Mouse (Mus musculus): ENCODE data around the gene Rbpjl. TPM values are rescaled to one million over a fixed set of nuclear protein-coding genes. Genes with fewer than 3 reads are reported as not detected.

The Rbpjl gene
- polyA plus RNA-seq, 1 experiment from 2014 or later: 16.8 TPM

DNA sequence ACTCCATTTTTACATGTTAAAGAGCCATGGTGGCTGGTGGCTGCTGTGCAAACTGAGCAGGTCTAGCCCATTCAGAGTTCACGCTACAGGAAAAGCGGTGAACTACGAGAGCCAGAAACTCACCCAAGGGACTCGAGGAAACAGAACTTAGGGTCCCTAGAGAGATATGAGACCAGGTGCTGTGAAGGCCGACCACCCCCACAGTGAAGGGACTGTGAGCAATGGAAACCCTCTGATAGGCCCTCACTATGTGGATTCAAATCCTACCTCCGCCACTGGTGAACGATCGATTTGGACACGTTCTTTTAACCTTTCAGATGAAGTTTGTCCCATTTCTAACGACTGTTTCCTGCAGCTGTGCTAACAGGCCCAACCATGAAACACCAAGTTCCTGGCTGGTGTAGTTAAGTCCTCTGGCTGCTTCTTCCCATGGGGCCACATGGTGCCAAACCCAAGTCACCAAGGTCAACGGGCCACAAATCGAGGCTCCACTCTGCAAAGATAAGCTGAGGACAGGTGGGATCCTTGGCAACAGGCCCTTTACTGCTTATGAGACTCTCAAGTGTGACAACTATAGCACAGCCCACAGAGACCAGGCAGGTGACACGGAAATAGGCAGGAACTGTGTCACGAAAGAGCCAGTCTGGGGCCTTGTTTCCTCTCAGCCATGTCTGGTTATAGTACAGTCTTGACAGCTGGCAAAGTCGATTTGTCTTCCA lies 19.9 kb downstream of the Rbpjl start:
- Histone ChIP-seq H3K9ac (ENCODE audit: low read length) (no peak overlapping the region), H3K27me3 (ENCODE audit: control insufficient read depth, insufficient read depth, low read depth, low read length) (no peaks in the 10 kb centered on the region), H3K27ac (ENCODE audit: low read length) (no peak overlapping the region), H3K4me2 (ENCODE audit: low read depth, low read length) (no peak overlapping the region), H3K4me3 (ENCODE audit: low read length) (no peak overlapping the region), H3K9me3 (ENCODE audit: control insufficient read depth, low read length) (no peaks in the 10 kb centered on the region), H3K4me1 (replicated peaks; ENCODE audit: control insufficient read depth, insufficient read depth, low read length) (peaks cover 5% of the 10 kb centered on the region; the same call in 1 of the 2 replicates), H3K36me3 (ENCODE audit: control insufficient read depth, insufficient read depth, low read length) (peaks cover 15% of the 10 kb centered on the region)
- no peak for ATAC-seq (ENCODE audit: low read depth)
- WGBS: 77% methylated on average over 15 of the region's 15 CpGs

- Histone ChIP-seq H3K4me2 (ENCODE audit: low read depth, low read length) (no peak overlapping the region), H3K9ac (ENCODE audit: low read length) (no peak overlapping the region), H3K4me3 (ENCODE audit: low read length) (no peak overlapping the region), H3K36me3 (ENCODE audit: control insufficient read depth, insufficient read depth, low read length) (peaks cover 15% of the 10 kb centered on the region), H3K4me1 (replicated peaks; ENCODE audit: control insufficient read depth, insufficient read depth, low read length) (peaks cover 2% of the 10 kb centered on the region; the same call in 1 of the 2 replicates), H3K27ac (ENCODE audit: low read length) (no peak overlapping the region), H3K9me3 (ENCODE audit: control insufficient read depth, low read length) (no peaks in the 10 kb centered on the region), H3K27me3 (ENCODE audit: control insufficient read depth, insufficient read depth, low read depth, low read length) (no peaks in the 10 kb centered on the region)
- 74% methylated on average over 11 of the region's 11 CpGs for WGBS
- no peak for ATAC-seq (ENCODE audit: low read depth)
These were observed 20.5 kb downstream of the Rbpjl start for GRCm38 (mm10) chr2:164423464-164423863.

GRCm38 (mm10) chr2:164424406-164424805 lies 21.5 kb downstream of the Rbpjl start:
- H3K9ac ChIP-seq (ENCODE audit: low read length): no peak overlapping the region
- H3K4me3 ChIP-seq (ENCODE audit: low read length): no peak overlapping the region
- H3K27ac ChIP-seq (ENCODE audit: low read length): no peak overlapping the region
- no peaks in the 10 kb centered on the region for H3K9me3 ChIP-seq (ENCODE audit: control insufficient read depth, low read length)
- WGBS: 87% methylated on average over 8 of the region's 8 CpGs
- no peaks in the 10 kb centered on the region for H3K4me1 ChIP-seq (replicated peaks; ENCODE audit: control insufficient read depth, insufficient read depth, low read length)
- H3K27me3 ChIP-seq (ENCODE audit: control insufficient read depth, insufficient read depth, low read depth, low read length): no peaks in the 10 kb centered on the region
- no peak for ATAC-seq (ENCODE audit: low read depth)
- peaks cover 19% of the 10 kb centered on the region for H3K36me3 ChIP-seq (ENCODE audit: control insufficient read depth, insufficient read depth, low read length)
- H3K4me2 ChIP-seq (ENCODE audit: low read depth, low read length): no peak overlapping the region

DNA sequence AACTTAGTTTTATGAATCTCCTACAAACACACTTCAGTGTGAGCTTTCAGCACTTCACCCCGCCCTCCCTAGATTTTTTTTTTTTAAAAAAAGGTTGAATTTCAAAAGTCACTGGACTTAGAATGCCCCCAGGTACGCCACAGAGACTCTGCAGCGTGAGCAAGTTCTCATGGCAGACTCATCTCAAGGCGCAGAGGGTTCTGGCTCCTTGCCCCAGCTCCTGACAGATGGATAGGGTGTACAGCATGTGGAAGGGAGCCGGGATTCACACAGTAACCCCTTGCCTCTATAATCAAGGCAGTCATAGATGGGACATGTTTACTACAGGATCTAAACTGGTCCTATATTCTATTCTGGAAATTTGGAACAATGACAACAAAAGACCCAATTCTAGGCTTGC lies 22.5 kb downstream of the Rbpjl start:
- H3K36me3 ChIP-seq (ENCODE audit: control insufficient read depth, insufficient read depth, low read length): peaks cover 21% of the 10 kb centered on the region
- H3K4me2 ChIP-seq (ENCODE audit: low read depth, low read length): no peak overlapping the region
- no peaks in the 10 kb centered on the region for H3K9me3 ChIP-seq (ENCODE audit: control insufficient read depth, low read length)
- no peak for ATAC-seq (ENCODE audit: low read depth)
- peaks cover 4% of the 10 kb centered on the region for H3K4me1 ChIP-seq (replicated peaks; ENCODE audit: control insufficient read depth, insufficient read depth, low read length)
- H3K9ac ChIP-seq (ENCODE audit: low read length): no peak overlapping the region
- no peak overlapping the region for H3K4me3 ChIP-seq (ENCODE audit: low read length)
- no peak overlapping the region for H3K27ac ChIP-seq (ENCODE audit: low read length)
- H3K27me3 ChIP-seq (ENCODE audit: control insufficient read depth, insufficient read depth, low read depth, low read length): no peaks in the 10 kb centered on the region
- WGBS: 68% methylated on average over 5 of the region's 5 CpGs

DNA sequence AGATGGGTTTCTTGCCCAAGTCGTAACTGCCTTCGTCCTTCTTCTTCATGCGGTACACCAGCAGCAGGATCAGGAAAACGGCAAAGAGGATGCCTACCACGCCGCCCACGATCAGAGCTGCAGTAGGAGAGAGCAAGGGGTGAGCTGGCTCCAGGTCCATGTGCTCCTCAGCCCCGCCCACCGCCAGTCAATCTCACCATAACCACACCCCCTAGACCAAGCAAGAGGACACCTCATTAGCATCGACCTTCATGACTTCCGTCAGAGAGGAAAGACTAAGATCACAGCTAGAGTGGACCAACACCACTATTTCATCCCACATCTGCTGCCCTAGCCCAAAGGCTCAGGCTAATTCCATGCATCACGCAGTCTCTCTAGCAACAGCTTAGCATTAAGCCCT lies 23.2 kb downstream of the Rbpjl start:
- H3K27ac ChIP-seq (ENCODE audit: low read length): no peak overlapping the region
- H3K4me2 ChIP-seq (ENCODE audit: low read depth, low read length): no peak overlapping the region
- H3K27me3 ChIP-seq (ENCODE audit: control insufficient read depth, insufficient read depth, low read depth, low read length): no peaks in the 10 kb centered on the region
- 26% methylated on average over 12 of the region's 12 CpGs for WGBS
- H3K4me1 ChIP-seq (replicated peaks; ENCODE audit: control insufficient read depth, insufficient read depth, low read length): peaks cover 11% of the 10 kb centered on the region
- no peak overlapping the region for H3K4me3 ChIP-seq (ENCODE audit: low read length)
- H3K36me3 ChIP-seq (ENCODE audit: control insufficient read depth, insufficient read depth, low read length): peaks cover 21% of the 10 kb centered on the region
- H3K9me3 ChIP-seq (ENCODE audit: control insufficient read depth, low read length): no peaks in the 10 kb centered on the region
- ATAC-seq (ENCODE audit: low read depth): no peak; the same call in 1 of the 2 replicates
- H3K9ac ChIP-seq (ENCODE audit: low read length): no peak overlapping the region

- 78% methylated on average over 5 of the region's 5 CpGs for WGBS
- Histone ChIP-seq H3K4me2 (ENCODE audit: low read depth, low read length) (no peak overlapping the region), H3K36me3 (ENCODE audit: control insufficient read depth, insufficient read depth, low read length) (peaks cover 21% of the 10 kb centered on the region), H3K4me1 (replicated peaks; ENCODE audit: control insufficient read depth, insufficient read depth, low read length) (peaks cover 19% of the 10 kb centered on the region), H3K27me3 (ENCODE audit: control insufficient read depth, insufficient read depth, low read depth, low read length) (no peaks in the 10 kb centered on the region), H3K4me3 (ENCODE audit: low read length) (no peak overlapping the region), H3K9me3 (ENCODE audit: control insufficient read depth, low read length) (no peaks in the 10 kb centered on the region), H3K27ac (ENCODE audit: low read length) (no peak overlapping the region), H3K9ac (ENCODE audit: low read length) (no peak overlapping the region)
- no peak for ATAC-seq (ENCODE audit: low read depth)
These were observed 24.0 kb downstream of the Rbpjl start for GRCm38 (mm10) chr2:164426952-164427351.

DNA sequence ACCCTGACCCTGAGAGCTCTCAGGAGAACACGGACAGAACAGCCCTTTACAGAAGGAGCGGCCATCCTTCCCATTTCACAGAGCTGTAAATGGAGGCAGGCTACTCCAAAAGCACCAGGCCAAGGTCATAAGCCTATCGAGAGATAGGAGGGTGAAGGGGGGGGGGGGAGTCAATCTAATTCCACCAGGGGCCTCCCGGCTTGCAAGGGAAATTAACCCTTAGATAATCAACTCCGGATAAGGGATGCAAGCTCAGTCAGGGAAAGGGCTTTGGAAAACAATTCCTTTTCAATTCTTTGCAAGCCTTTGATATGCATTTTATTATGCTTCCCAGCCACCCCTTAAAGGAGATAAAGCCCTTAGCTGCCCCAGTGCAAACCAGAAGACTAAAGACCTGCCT lies 25.5 kb downstream of the Rbpjl start:
- H3K4me2 ChIP-seq (ENCODE audit: low read depth, low read length): no peak overlapping the region
- peaks cover 21% of the 10 kb centered on the region for H3K36me3 ChIP-seq (ENCODE audit: control insufficient read depth, insufficient read depth, low read length)
- H3K9me3 ChIP-seq (ENCODE audit: control insufficient read depth, low read length): no peaks in the 10 kb centered on the region
- no peak overlapping the region for H3K9ac ChIP-seq (ENCODE audit: low read length)
- H3K27me3 ChIP-seq (ENCODE audit: control insufficient read depth, insufficient read depth, low read depth, low read length): no peaks in the 10 kb centered on the region
- no peak overlapping the region for H3K4me3 ChIP-seq (ENCODE audit: low read length)
- WGBS: 50% methylated on average over 5 of the region's 5 CpGs
- peaks cover 34% of the 10 kb centered on the region for H3K4me1 ChIP-seq (replicated peaks; ENCODE audit: control insufficient read depth, insufficient read depth, low read length)
- no peak for ATAC-seq (ENCODE audit: low read depth)
- no peak overlapping the region for H3K27ac ChIP-seq (ENCODE audit: low read length)

DNA sequence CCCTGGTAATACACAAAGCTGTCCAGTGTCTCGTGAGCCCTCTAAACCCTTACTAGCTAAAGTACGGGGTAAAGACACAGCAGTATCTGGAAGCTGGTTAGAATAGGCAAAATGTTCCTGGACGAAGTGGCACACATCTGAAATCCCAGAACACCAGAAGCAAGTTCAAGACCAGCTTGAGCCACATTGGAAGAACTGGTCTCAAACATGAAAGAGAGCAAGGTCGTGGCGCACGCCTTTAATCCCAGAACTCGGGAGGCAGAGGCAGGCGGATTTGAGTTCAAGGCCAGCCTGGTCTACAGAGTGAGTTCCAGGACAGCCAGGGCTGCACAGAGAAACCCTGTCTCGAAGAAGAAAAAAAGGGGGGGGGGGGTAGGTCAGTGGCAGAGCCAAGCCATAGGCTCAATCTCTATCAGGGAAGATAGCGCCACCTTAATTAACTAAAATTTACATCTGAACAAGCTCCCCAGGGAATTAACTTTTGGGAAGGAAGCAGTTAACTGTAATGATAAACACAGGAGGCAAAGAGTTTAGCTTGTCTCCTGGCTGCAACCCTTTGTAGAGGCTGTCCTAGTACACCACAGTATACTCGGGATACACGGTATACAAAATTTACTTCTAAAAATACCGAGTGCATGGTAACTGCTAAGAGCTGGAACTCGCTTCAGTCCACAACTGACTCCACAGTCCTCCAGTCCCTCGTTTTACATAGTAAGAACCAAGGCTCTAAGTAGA lies 27.1 kb downstream of the Rbpjl start:
- Histone ChIP-seq H3K4me3 (ENCODE audit: low read length) (no peak overlapping the region), H3K27ac (ENCODE audit: low read length) (peak overlapping the region; percentile 59), H3K36me3 (ENCODE audit: control insufficient read depth, insufficient read depth, low read length) (peaks cover 9% of the 10 kb centered on the region), H3K9ac (ENCODE audit: low read length) (no peak overlapping the region; the same call in 1 of the 2 replicates), H3K9me3 (ENCODE audit: control insufficient read depth, low read length) (no peaks in the 10 kb centered on the region), H3K4me2 (ENCODE audit: low read depth, low read length) (no peak overlapping the region), H3K4me1 (replicated peaks; ENCODE audit: control insufficient read depth, insufficient read depth, low read length) (peaks cover 44% of the 10 kb centered on the region), H3K27me3 (ENCODE audit: control insufficient read depth, insufficient read depth, low read depth, low read length) (no peaks in the 10 kb centered on the region)
- 56% methylated on average over 15 of the region's 15 CpGs for WGBS
- ATAC-seq (ENCODE audit: low read depth): no peak

DNA sequence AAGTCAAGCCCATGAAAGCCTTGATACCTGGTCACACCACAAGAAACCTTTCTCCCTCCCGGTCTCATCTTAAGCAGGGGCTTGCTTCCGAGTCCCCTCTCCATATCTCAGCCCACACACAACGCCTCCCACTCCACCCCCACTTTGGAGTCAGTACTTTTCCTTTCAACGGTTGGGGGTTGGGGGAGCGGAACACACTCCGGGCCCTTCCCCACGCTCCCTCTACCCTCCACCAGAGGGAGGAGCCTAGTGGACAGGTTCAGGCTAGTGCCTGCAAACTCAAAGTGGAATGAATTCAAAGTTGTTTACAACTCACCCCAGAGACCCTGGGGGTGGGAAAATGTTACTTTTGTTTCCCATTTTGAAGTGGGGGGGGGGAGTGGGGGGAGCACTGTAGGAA lies 27.8 kb downstream of the Rbpjl start:
- H3K4me3 ChIP-seq (ENCODE audit: low read length): no peak overlapping the region
- peak overlapping the region; percentile 59 for H3K27ac ChIP-seq (ENCODE audit: low read length)
- peak overlapping the region; percentile 22 for H3K4me2 ChIP-seq (ENCODE audit: low read depth, low read length)
- H3K9ac ChIP-seq (ENCODE audit: low read length): peak overlapping the region; percentile 17; the same call in 1 of the 2 replicates
- 4% methylated on average over 7 of the region's 7 CpGs for WGBS
- peaks cover 9% of the 10 kb centered on the region for H3K36me3 ChIP-seq (ENCODE audit: control insufficient read depth, insufficient read depth, low read length)
- H3K27me3 ChIP-seq (ENCODE audit: control insufficient read depth, insufficient read depth, low read depth, low read length): no peaks in the 10 kb centered on the region
- peaks cover 50% of the 10 kb centered on the region for H3K4me1 ChIP-seq (replicated peaks; ENCODE audit: control insufficient read depth, insufficient read depth, low read length)
- ATAC-seq (ENCODE audit: low read depth): peak; percentile 55; the same call in 1 of the 2 replicates
- no peaks in the 10 kb centered on the region for H3K9me3 ChIP-seq (ENCODE audit: control insufficient read depth, low read length)

Data from lung, embryonic 16.5 days (tissue).